In the genomic region with DNA sequence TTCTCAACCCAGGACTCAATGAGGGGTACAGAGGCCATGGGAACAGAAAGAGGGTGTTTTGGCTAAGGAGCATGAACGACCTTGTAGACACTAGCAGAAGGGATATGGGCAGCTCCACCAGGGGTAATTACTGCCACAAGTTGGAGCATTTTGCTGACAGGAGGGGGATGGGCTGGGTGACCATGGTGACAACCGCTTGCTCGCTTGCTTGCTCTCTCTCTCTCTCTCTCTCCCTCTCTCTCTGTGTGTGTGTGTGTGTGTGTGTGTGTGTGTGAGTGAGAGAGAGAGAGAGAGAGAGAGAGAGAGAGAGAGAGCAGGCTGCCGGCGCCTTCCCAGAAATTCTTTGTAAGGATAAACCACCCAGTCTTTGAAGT, we compare ENCODE assay signal across 8 mouse cellular contexts.
A peak's percentile ranks its signal among the peaks of the same experiment; 100 is the strongest.
DNase-seq lines count a peak whose midpoint lies in the region; ATAC-seq and TF ChIP-seq lines count a peak whose summit lies in the region.

No protein-coding gene starts in this region.

- H3K27ac ChIP-seq in forebrain, embryonic 11.5 days (ENCODE audit: low read depth, low read length): peak overlapping the region; percentile 71; the same call in 1 of the 2 replicates
- peak overlapping the region; percentile 3; the same call in 1 of the 2 replicates for H3K27ac ChIP-seq in kidney, embryonic 14.5 days (ENCODE audit: low read depth, low read length)

- 1% methylated on average over 5 of the region's 5 CpGs for WGBS in forebrain, embryonic 11.5 days
- whole genome bisulfite sequencing in kidney, embryonic 14.5 days: 10% methylated on average over 5 of the region's 5 CpGs

- H3K9ac ChIP-seq in forebrain, embryonic 11.5 days (ENCODE audit: low read length): peak overlapping the region; percentile 43
- H3K9ac ChIP-seq in kidney, embryonic 14.5 days (ENCODE audit: low read depth, low read length): no peak overlapping the region

- no peaks in the 10 kb centered on the region for H3K79me2 ChIP-seq in myocyte (ENCODE audit: control insufficient read depth, insufficient read depth)

- H3K4me3 ChIP-seq in forebrain, embryonic 11.5 days (ENCODE audit: low read depth, low read length): no peak overlapping the region
- H3K4me3 ChIP-seq in kidney, embryonic 14.5 days (ENCODE audit: low read length): no peak overlapping the region
- H3K4me3 ChIP-seq in myocyte: peak overlapping the region; percentile 10

- H3K36me3 ChIP-seq in forebrain, embryonic 11.5 days (ENCODE audit: control insufficient read depth, insufficient read depth, low read length): no peaks in the 10 kb centered on the region
- no peaks in the 10 kb centered on the region for H3K36me3 ChIP-seq in kidney, embryonic 14.5 days (ENCODE audit: control insufficient read depth, insufficient read depth, low read length)
- H3K36me3 ChIP-seq in myocyte (ENCODE audit: control insufficient read depth, insufficient read depth): no peaks in the 10 kb centered on the region

- H3K4me2 ChIP-seq in forebrain, embryonic 11.5 days (ENCODE audit: low read depth, low read length, severe bottlenecking): peak overlapping the region; percentile 40
- H3K4me2 ChIP-seq in kidney, embryonic 14.5 days (replicated peaks; ENCODE audit: low read depth, low read length): no peak overlapping the region; the same call in 1 of the 2 replicates
- peak overlapping the region; percentile 95 for H3K4me2 ChIP-seq in myocyte (ENCODE audit: low read depth)

- H3ac ChIP-seq in myocyte (ENCODE audit: control insufficient read depth, insufficient read length): no peak overlapping the region

- H3K4me1 ChIP-seq in forebrain, embryonic 11.5 days (replicated peaks; ENCODE audit: control insufficient read depth, insufficient read depth, low read length): peaks cover 13% of the 10 kb centered on the region; the same call in 1 of the 2 replicates
- H3K4me1 ChIP-seq in kidney, embryonic 14.5 days (ENCODE audit: control insufficient read depth, insufficient read depth, low read length): peaks cover 28% of the 10 kb centered on the region

- H3K9me3 ChIP-seq in forebrain, embryonic 11.5 days (ENCODE audit: control insufficient read depth, low read length): no peaks in the 10 kb centered on the region
- H3K9me3 ChIP-seq in kidney, embryonic 14.5 days (ENCODE audit: control insufficient read depth, low read length): no peaks in the 10 kb centered on the region

- no peak for TF ChIP-seq POLR2A in myocyte (IDR thresholded peaks at IDR 0.05; ENCODE audit: insufficient read length, low read depth)

- peak; percentile 39 for DNase-seq in ovary, adult 18-20 months (ENCODE audit: low spot score)
- DNase-seq in ovary, postnatal 14 days (ENCODE audit: low spot score): no peak
- peak; percentile 81 for DNase-seq in forebrain, embryonic 11.5 days (ENCODE audit: low spot score)
- DNase-seq in layer of hippocampus, adult 8-10 months (ENCODE audit: low spot score in 2 of 2): no peak
- DNase-seq in spleen, postnatal 14 days (ENCODE audit: low spot score in 2 of 2): no peak
- no peak for DNase-seq in left cerebral cortex, adult 11 months (ENCODE audit: low spot score)

- peak; percentile 60 for ATAC-seq in forebrain, embryonic 11.5 days (replicated peaks; ENCODE audit: low FRiP score)
- ATAC-seq in kidney, embryonic 14.5 days (ENCODE audit: low FRiP score, low TSS enrichment): peak; percentile 18; the same call in 1 of the 2 replicates

- no peaks in the 10 kb centered on the region for H3K27me3 ChIP-seq in forebrain, embryonic 11.5 days (ENCODE audit: control insufficient read depth, insufficient read depth, low read length)
- H3K27me3 ChIP-seq in kidney, embryonic 14.5 days (ENCODE audit: control insufficient read depth, insufficient read depth, low read length): no peaks in the 10 kb centered on the region
- H3K27me3 ChIP-seq in myocyte (ENCODE audit: control insufficient read depth, insufficient read depth, insufficient read length): no peaks in the 10 kb centered on the region

TF ChIP-seq in myocyte, 11 proteins besides CTCF, POLR2A, EP300 and RAD21:
- TF ChIP-seq TCF12 (IDR thresholded peaks at IDR 0.05; ENCODE audit: insufficient read depth, poor library complexity, severe bottlenecking): peak; percentile 46
- TF ChIP-seq SRF (IDR thresholded peaks at IDR 0.05; ENCODE audit: control insufficient read depth, insufficient read length, low read depth): no peak
- no peak for TF ChIP-seq CEBPB (IDR thresholded peaks at IDR 0.05; ENCODE audit: insufficient read depth, poor library complexity, severe bottlenecking)
- TF ChIP-seq MYOG (IDR thresholded peaks at IDR 0.05; ENCODE audit: control insufficient read depth in 1 of 3, insufficient read depth in 1 of 3, insufficient read length in 2 of 3, low read depth in 2 of 3): peak in 1 of 3 experiments; percentile 68
- peak; percentile 5 for TF ChIP-seq TCF3 (IDR thresholded peaks at IDR 0.05; ENCODE audit: insufficient read length, low read depth)
- no peak for TF ChIP-seq E2F4 (IDR thresholded peaks at IDR 0.05; ENCODE audit: insufficient read depth)
- TF ChIP-seq REST (IDR thresholded peaks at IDR 0.05; ENCODE audit: insufficient read depth, insufficient read length): no peak
- peak in 1 of 3 experiments; percentile 57 for TF ChIP-seq MYOD1 (IDR thresholded peaks at IDR 0.05; ENCODE audit: control insufficient read depth in 1 of 3, insufficient read length in 2 of 3, low read depth in 2 of 3)
- TF ChIP-seq POLR2AphosphoS2 (IDR thresholded peaks at IDR 0.05; ENCODE audit: insufficient read length, low read depth): no peak

Comparison
In these comparisons a context has a peak if more than half of its experiments do, and no peak if none do; other contexts are left out.
1. DNase-seq: peak in ovary, adult 18-20 months (single experiment) and forebrain, embryonic 11.5 days (single experiment); none in ovary, postnatal 14 days (single experiment), layer of hippocampus, adult 8-10 months (0 of 2), spleen, postnatal 14 days (0 of 2) and left cerebral cortex, adult 11 months (single experiment).